Mouse (Mus musculus) thymus, postnatal 4 days (tissue): Measurements from ENCODE around the gene Zfp81.
"Not testable (repeated sequence)": the region's sequence is repeated elsewhere in the genome, so short reads cannot be mapped to it uniquely, and the experiment has no call there.

ENCODE experiments used
- DNase-seq: peaks from one replicate; pipeline ENCODE4 v3.0.0; 2021

The Zfp81 gene

GRCm38 (mm10) chr17:33358411-33359384 is at the start of gene Zfp81:
Gene Zfp81, minus strand, starts transcription at chr17:33358878.
- DNase-seq: peak; percentile 80

- peak; percentile 80 for DNase-seq
Observed at GRCm38 (mm10) chr17:33394182-33395034, 35.7 kb upstream of the Zfp81 start, which contains the start of gene Zfp101. Gene Zfp101, minus strand, starts transcription at chr17:33394641.

- DNase-seq: no peak
Observed at GRCm38 (mm10) chr17:33392271-33392670, 33.6 kb upstream of the Zfp81 start.

- no peak for DNase-seq
Observed at GRCm38 (mm10) chr17:33385705-33386104, 27.0 kb upstream of the Zfp81 start.

- DNase-seq: no peak
Observed at GRCm38 (mm10) chr17:33372795-33373194, 14.1 kb upstream of the Zfp81 start.

- no peak for DNase-seq
Observed at GRCm38 (mm10) chr17:33352981-33353380, 5.7 kb downstream of the Zfp81 start.

- DNase-seq: not testable (repeated sequence)
Observed at GRCm38 (mm10) chr17:33289876-33290149, 68.9 kb downstream of the Zfp81 start.

GRCm38 (mm10) chr17:33289039-33289875 is 69.4 kb downstream of the Zfp81 start, which contains the start of gene Zfp955b:
Gene Zfp955b, plus strand, starts transcription at chr17:33289544.
- DNase-seq: not testable (repeated sequence)
